Mouse (Mus musculus) liver, embryonic 18 days (tissue): ENCODE measurements around the gene Ms4a4c. TPM values are rescaled to one million over a fixed set of nuclear protein-coding genes. Genes with fewer than 3 reads are reported as not detected.

ENCODE experiments used
- polyA plus RNA-seq: library from polyadenylated mRNA; depleted of rRNA; stranded (reverse); fragments of >200 nt; gene quantifications from 2 replicates; pipeline ENCODE4 v1.2.3, GENCODE M21; 2012; rRNA removed

The Ms4a4c gene
- polyA plus RNA-seq, result 1.7 and 3.1 TPM in 2 replicates

GRCm38 (mm10) chr19:11404527-11404926 lies at the start of gene Ms4a4c:
TSS of gene Ms4a4c (plus strand) at chr19:11404770.

GRCm38 (mm10) chr19:11375273-11375672 lies 29.3 kb upstream of the Ms4a4c start, which contains the start of gene Ms4a4a:
TSS of gene Ms4a4a (plus strand) at chr19:11375523.

GRCm38 (mm10) chr19:11443338-11443737 lies 38.8 kb downstream of the Ms4a4c start, which contains the start of gene Ms4a4b:
TSS of gene Ms4a4b (plus strand) at chr19:11443553.

GRCm38 (mm10) chr19:11469215-11469614 lies 64.6 kb downstream of the Ms4a4c start, which contains the start of gene Ms4a6c:
TSS of gene Ms4a6c (plus strand) at chr19:11469366.

Other genes with a start within 250 kb of the Ms4a4c start
- not detected in 2 replicates for gene 1700025F22Rik, start 239.4 kb upstream of the Ms4a4c start, polyA plus RNA-seq
- not detected in 2 replicates for gene Ms4a13, start 208.0 kb upstream of the Ms4a4c start, polyA plus RNA-seq
- not detected in 2 replicates for gene Ms4a12, start 172.3 kb upstream of the Ms4a4c start, polyA plus RNA-seq
- 0.21 and 0.40 TPM in 2 replicates for gene Ms4a1, start 138.5 kb upstream of the Ms4a4c start, polyA plus RNA-seq
- not detected in 2 replicates for gene Ms4a5, start 120.9 kb upstream of the Ms4a4c start, polyA plus RNA-seq
- 0.07 and 0.09 TPM in 2 replicates for gene Ms4a14, start 90.3 kb upstream of the Ms4a4c start, polyA plus RNA-seq
- 1.7 and 2.2 TPM in 2 replicates for gene Ms4a7, start 68.6 kb upstream of the Ms4a4c start, polyA plus RNA-seq
- gene Ms4a4a, start 29.2 kb upstream of the Ms4a4c start, polyA plus RNA-seq, result 0.68 TPM in 2 replicates
- 0.41 and 0.71 TPM in 2 replicates for gene Ms4a4b, start 38.8 kb downstream of the Ms4a4c start, polyA plus RNA-seq
- gene Ms4a6c, start 64.6 kb downstream of the Ms4a4c start, polyA plus RNA-seq, result 10.9 and 11.9 TPM in 2 replicates
- gene Gm8369, start 81.2 kb downstream of the Ms4a4c start, polyA plus RNA-seq, result 1.0 and 1.4 TPM in 2 replicates
- 6.1 and 8.9 TPM in 2 replicates for gene Ms4a6b, start 111.7 kb downstream of the Ms4a4c start, polyA plus RNA-seq
- gene Ms4a4d, start 132.0 kb downstream of the Ms4a4c start, polyA plus RNA-seq, result 0.84 and 0.89 TPM in 2 replicates
- gene Ms4a6d, start 200.1 kb downstream of the Ms4a4c start, polyA plus RNA-seq, result 6.1 and 6.2 TPM in 2 replicates
- 0.52 and 0.58 TPM in 2 replicates for gene Ms4a2, start 218.9 kb downstream of the Ms4a4c start, polyA plus RNA-seq
- 20.7 and 27.6 TPM in 2 replicates for gene Ms4a3, start 236.1 kb downstream of the Ms4a4c start, polyA plus RNA-seq